Mouse (Mus musculus) layer of hippocampus, adult 9-11 months (tissue): ENCODE measurements at regions not wholly inside any gene's neighbourhood (a gene's known extent, or its start where the extent isn't known, plus 50 kb on each side); places are given as distances from the start of the nearest gene placed in this dataset.
"Not testable (repeated sequence)": the region's sequence is repeated elsewhere in the genome, so short reads cannot be mapped to it uniquely, and the experiment has no call there.

Source experiments
- DNase-seq: peaks from one replicate; pipeline ENCODE4 v3.0.0; 2022

GRCm38 (mm10) chr11:113140595-113140994, 358.6 kb downstream of the Sox9 start:
- no peak for DNase-seq

- DNase-seq, result no peak
These were observed 360.8 kb downstream of the Sox9 start for GRCm38 (mm10) chr11:113142816-113143215.

- peak; percentile 67 for DNase-seq
These were observed 362.0 kb downstream of the Sox9 start for GRCm38 (mm10) chr11:113143839-113144627.

GRCm38 (mm10) chr11:113145721-113146120, 363.7 kb downstream of the Sox9 start:
- peak; percentile 38 for DNase-seq

- no peak for DNase-seq
These were observed 364.7 kb downstream of the Sox9 start for GRCm38 (mm10) chr11:113146762-113147161.

GRCm38 (mm10) chr11:113147535-113148197, 365.6 kb downstream of the Sox9 start:
- DNase-seq, result peak; percentile 38

GRCm38 (mm10) chr11:113148198-113148537, 366.1 kb downstream of the Sox9 start:
- DNase-seq, result no peak

GRCm38 (mm10) chr11:113155515-113155914, 373.5 kb downstream of the Sox9 start:
- DNase-seq, result no peak

- no peak for DNase-seq
These were observed 381.9 kb downstream of the Sox9 start for GRCm38 (mm10) chr11:113163941-113164340.

GRCm38 (mm10) chr11:113164510-113164909, 382.5 kb downstream of the Sox9 start:
- DNase-seq, result no peak

- peak; percentile 64 for DNase-seq
These were observed 383.2 kb downstream of the Sox9 start for GRCm38 (mm10) chr11:113165069-113165795.

- DNase-seq, result no peak
These were observed 384.5 kb downstream of the Sox9 start for GRCm38 (mm10) chr11:113166517-113166916.

- peak; percentile 63 for DNase-seq
These were observed 390.6 kb downstream of the Sox9 start for GRCm38 (mm10) chr11:113172497-113173140.

GRCm38 (mm10) chr11:113173317-113173716, 391.3 kb downstream of the Sox9 start:
- not testable (repeated sequence) for DNase-seq

- DNase-seq, result no peak
These were observed 392.0 kb downstream of the Sox9 start for GRCm38 (mm10) chr11:113174011-113174507.

- no peak for DNase-seq
These were observed 393.3 kb downstream of the Sox9 start for GRCm38 (mm10) chr11:113175323-113175722.

- DNase-seq, result no peak
These were observed 394.2 kb downstream of the Sox9 start for GRCm38 (mm10) chr11:113176183-113176582.

- no peak for DNase-seq
These were observed 396.4 kb downstream of the Sox9 start for GRCm38 (mm10) chr11:113178375-113178774.

GRCm38 (mm10) chr11:113180008-113180407, 398.0 kb downstream of the Sox9 start:
- no peak for DNase-seq

GRCm38 (mm10) chr11:113182083-113182861, 400.2 kb downstream of the Sox9 start:
- no peak for DNase-seq

GRCm38 (mm10) chr11:113183556-113183955, 401.5 kb downstream of the Sox9 start:
- DNase-seq, result no peak

- DNase-seq, result no peak
These were observed 402.1 kb downstream of the Sox9 start for GRCm38 (mm10) chr11:113184095-113184494.
